Mouse (Mus musculus): Measurements from ENCODE around the gene Ahcy.

- TF ChIP-seq CTCF (IDR thresholded peaks at IDR 0.05; ENCODE audit: low read depth) (no peak), EP300 (IDR thresholded peaks at IDR 0.05; ENCODE audit: low read depth) (no peak)
Observed at GRCm38 (mm10) chr2:155030831-155031230, 43.5 kb downstream of the Ahcy start.
